Mouse (Mus musculus) spleen, adult 2 months (tissue): ENCODE data around the gene Syt5. TPM values are rescaled to one million over a fixed set of nuclear protein-coding genes. Genes with fewer than 3 reads are reported as not detected.

Experiments used
- DNase-seq, 2 experiments: peaks; one replicate each; pipeline versions ENCODE4 v3.0.0 to v3.0.0-alpha.2; 2012 to 2021; ENCODE audit warnings: low spot score in 2 of 2, low read depth in 1 of 2
- H3K27ac ChIP-seq: fragments of 200-500 bp; 2 replicates; pipeline ENCODE4 v1.5.1; 2012; ENCODE audit warnings: low read length, inconsistent platforms; ENCODE audit not compliant: insufficient read depth
- H3K27me3 ChIP-seq: fragments of 200-500 bp; 2 replicates; pipeline ENCODE4 v1.6.1; 2012; ENCODE audit warnings: mild to moderate bottlenecking, moderate library complexity, low read length, inconsistent platforms; ENCODE audit not compliant: control insufficient read depth, insufficient read depth
- H3K36me3 ChIP-seq: fragments of 200-500 bp; 2 replicates; pipeline ENCODE4 v1.6.1; 2012; ENCODE audit warnings: mild to moderate bottlenecking, low read length, inconsistent platforms; ENCODE audit not compliant: control insufficient read depth, insufficient read depth
- H3K4me1 ChIP-seq: fragments of 200-500 bp; 2 replicates; pipeline ENCODE4 v1.6.1; 2011; ENCODE audit warnings: inconsistent platforms; ENCODE audit not compliant: control insufficient read depth, insufficient read depth, insufficient read length
- H3K4me3 ChIP-seq: fragments of 200-500 bp; 2 replicates; pipeline ENCODE4 v1.5.1; 2011; ENCODE audit warnings: mild to moderate bottlenecking, inconsistent platforms; ENCODE audit not compliant: insufficient read depth, insufficient read length; ENCODE audit errors: extremely low read depth
- CTCF ChIP-seq: fragments of 200-500 bp; IDR thresholded peaks from 2 replicates; pipeline ENCODE4 v1.5.1; 2011; ENCODE audit warnings: mild to moderate bottlenecking, inconsistent platforms; ENCODE audit not compliant: insufficient read depth, insufficient read length, insufficient replicate concordance; ENCODE audit errors: extremely low read depth
- POLR2A ChIP-seq: fragments of 200-500 bp; IDR thresholded peaks from 2 replicates; pipeline ENCODE4 v1.6.1; 2011; ENCODE audit warnings: low read depth, low read length, inconsistent platforms
- whole genome bisulfite sequencing: fragments of 180-500 bp; shearing (Covaris S2); methylation state at CpG from one replicate; pipeline ENCODE4 v1.1.7; 2018; 5-methylcytosine and 5-hydroxymethylcytosine counted together
- polyA plus RNA-seq: library from polyadenylated mRNA; depleted of rRNA; stranded (reverse); fragments of >200 nt; gene quantifications from 2 replicates; pipeline ENCODE4 v1.2.3, GENCODE M21; 2012

The Syt5 gene
- polyA plus RNA-seq, 1 experiment, result 0.21 TPM

- Histone ChIP-seq H3K4me1 (peaks cover 13% of the 10 kb centered on the region; the same call in 1 of the 2 replicates), H3K27ac (peak overlapping the region; percentile 61), H3K4me3 (no peak overlapping the region), H3K36me3 (no peaks in the 10 kb centered on the region), H3K27me3 (no peaks in the 10 kb centered on the region)
- no peak for TF ChIP-seq POLR2A
- TF ChIP-seq CTCF, result no peak
- 25% methylated on average over 11 of the region's 11 CpGs for WGBS
- no peak for DNase-seq
Measured at GRCm38 (mm10) chr7:4504646-4505435, 42.5 kb downstream of the Syt5 start.

- DNase-seq, result no peak
- Histone ChIP-seq H3K27ac (peak overlapping the region; percentile 61), H3K36me3 (peaks cover 2% of the 10 kb centered on the region; the same call in 1 of the 2 replicates), H3K27me3 (no peaks in the 10 kb centered on the region), H3K4me1 (peaks cover 19% of the 10 kb centered on the region; the same call in 1 of the 2 replicates), H3K4me3 (no peak overlapping the region)
- WGBS, result 68% methylated on average over 5 of the region's 5 CpGs
- TF ChIP-seq CTCF, result no peak
- no peak for TF ChIP-seq POLR2A
Measured at GRCm38 (mm10) chr7:4503858-4504257, 43.5 kb downstream of the Syt5 start.

GRCm38 (mm10) chr7:4503100-4503499 lies 44.2 kb downstream of the Syt5 start:
- H3K36me3 ChIP-seq, result peaks cover 2% of the 10 kb centered on the region; the same call in 1 of the 2 replicates
- no peaks in the 10 kb centered on the region for H3K27me3 ChIP-seq
- whole genome bisulfite sequencing, result 92% methylated on average over 4 of the region's 4 CpGs
- H3K4me1 ChIP-seq, result peaks cover 21% of the 10 kb centered on the region; the same call in 1 of the 2 replicates
- DNase-seq, result no peak
- no peak overlapping the region for H3K4me3 ChIP-seq
- TF ChIP-seq POLR2A (no peak), CTCF (no peak)
- no peak overlapping the region for H3K27ac ChIP-seq

- 39% methylated on average over 14 of the region's 14 CpGs for WGBS
- TF ChIP-seq CTCF, result no peak
- no peak for TF ChIP-seq POLR2A
- no peak for DNase-seq
- H3K27ac ChIP-seq, result peak overlapping the region; percentile 16; the same call in 1 of the 2 replicates
- 0 out of 2 replicates have a peak overlapping the region, but pooled peaks have one; percentile 2 for H3K4me3 ChIP-seq
- peaks cover 2% of the 10 kb centered on the region; the same call in 1 of the 2 replicates for H3K36me3 ChIP-seq
- H3K27me3 ChIP-seq, result no peaks in the 10 kb centered on the region
- H3K4me1 ChIP-seq, result peaks cover 21% of the 10 kb centered on the region; the same call in 1 of the 2 replicates
Measured at GRCm38 (mm10) chr7:4502421-4503090, 44.8 kb downstream of the Syt5 start.

GRCm38 (mm10) chr7:4501558-4502397 lies 45.6 kb downstream of the Syt5 start, which contains the start of gene Ppp1r12c:
TSS of gene Ppp1r12c (minus strand) at chr7:4501680.
- H3K36me3 ChIP-seq, result peaks cover 2% of the 10 kb centered on the region; the same call in 1 of the 2 replicates
- DNase-seq, result peak; percentile 81 to 94
- H3K4me1 ChIP-seq, result peaks cover 21% of the 10 kb centered on the region; the same call in 1 of the 2 replicates
- TF ChIP-seq CTCF, result no peak
- TF ChIP-seq POLR2A, result peak; percentile 58
- peak within 1 kb of the TSS; percentile 94 for H3K27ac ChIP-seq
- WGBS, result 3% methylated on average over 61 of the region's 62 CpGs
- no peaks in the 10 kb centered on the region for H3K27me3 ChIP-seq
- H3K4me3 ChIP-seq, result peak within 1 kb of the TSS; percentile 81

GRCm38 (mm10) chr7:4500892-4501471 lies 46.4 kb downstream of the Syt5 start:
- Histone ChIP-seq H3K4me1 (peaks cover 21% of the 10 kb centered on the region; the same call in 1 of the 2 replicates), H3K4me3 (peak overlapping the region; percentile 81), H3K27ac (peak overlapping the region; percentile 81), H3K36me3 (peaks cover 2% of the 10 kb centered on the region; the same call in 1 of the 2 replicates), H3K27me3 (no peaks in the 10 kb centered on the region)
- TF ChIP-seq POLR2A (no peak), CTCF (no peak)
- DNase-seq, result peak in 1 of 2 experiments; percentile 49
- under 1% methylated on average over 52 of the region's 52 CpGs for whole genome bisulfite sequencing
